Mouse (Mus musculus): Measurements from ENCODE around the gene Ccdc159. TPM values are rescaled to one million over a fixed set of nuclear protein-coding genes. Genes with fewer than 3 reads are reported as not detected.

The Ccdc159 gene
- polyA plus RNA-seq, 1 experiment from 2014 or later, result 3.5 TPM

GRCm38 (mm10) chr9:21918035-21918592 lies 9.2 kb upstream of the Ccdc159 start, which contains the start of gene Rab3d:
Gene Rab3d (minus strand): TSS chr9:21918192.
- Histone ChIP-seq H3K9me3 (ENCODE audit: control insufficient read depth, low read length) (no peaks in the 10 kb centered on the region), H3K4me3 (ENCODE audit: low read depth, low read length) (peak within 1 kb of the TSS; percentile 60), H3K9ac (ENCODE audit: low read length) (peak within 1 kb of the TSS; percentile 53; the same call in 1 of the 2 replicates), H3K27me3 (ENCODE audit: control insufficient read depth, insufficient read depth, low read length) (peaks cover 12% of the 10 kb centered on the region), H3K36me3 (ENCODE audit: control insufficient read depth, insufficient read depth, low read length) (no peaks in the 10 kb centered on the region), H3K4me2 (ENCODE audit: low read depth, severe bottlenecking) (peak within 1 kb of the TSS; percentile 97), H3K27ac (replicated peaks; ENCODE audit: low read depth, low read length) (no peak within 1 kb of the TSS), H3K4me1 (ENCODE audit: control insufficient read depth, insufficient read depth, low read length) (peaks cover 5% of the 10 kb centered on the region)
- WGBS, result under 1% methylated on average over 36 of the region's 36 CpGs
- DNase-seq (ENCODE audit: low spot score) (peak; percentile 97), ATAC-seq (ENCODE audit: insufficient number of reproducible peaks, low FRiP score, low TSS enrichment, low read depth) (peak; percentile 95)

GRCm38 (mm10) chr9:21918692-21919384 lies 8.4 kb upstream of the Ccdc159 start:
- Histone ChIP-seq H3K9me3 (ENCODE audit: control insufficient read depth, low read length) (no peaks in the 10 kb centered on the region), H3K4me1 (ENCODE audit: control insufficient read depth, insufficient read depth, low read length) (peaks cover 5% of the 10 kb centered on the region), H3K4me2 (ENCODE audit: low read depth, severe bottlenecking) (peak overlapping the region; percentile 97; the same call in 1 of the 2 replicates), H3K27ac (replicated peaks; ENCODE audit: low read depth, low read length) (no peak overlapping the region), H3K4me3 (ENCODE audit: low read depth, low read length) (0 out of 2 replicates have a peak overlapping the region, but pooled peaks have one; percentile 60), H3K9ac (ENCODE audit: low read length) (no peak overlapping the region), H3K36me3 (ENCODE audit: control insufficient read depth, insufficient read depth, low read length) (no peaks in the 10 kb centered on the region), H3K27me3 (ENCODE audit: control insufficient read depth, insufficient read depth, low read length) (peaks cover 12% of the 10 kb centered on the region)
- DNase-seq (ENCODE audit: low spot score) (no peak), ATAC-seq (ENCODE audit: insufficient number of reproducible peaks, low FRiP score, low TSS enrichment, low read depth) (no peak)
- 25% methylated on average over 5 of the region's 5 CpGs for WGBS

- DNase-seq (ENCODE audit: low spot score) (no peak), ATAC-seq (ENCODE audit: insufficient number of reproducible peaks, low FRiP score, low TSS enrichment, low read depth) (no peak)
- H3K9ac ChIP-seq (ENCODE audit: low read length), result no peak overlapping the region
- 87% methylated on average over 4 of the region's 4 CpGs for WGBS
- no peak overlapping the region for H3K27ac ChIP-seq (replicated peaks; ENCODE audit: low read depth, low read length)
- H3K9me3 ChIP-seq (ENCODE audit: control insufficient read depth, low read length), result no peaks in the 10 kb centered on the region
- H3K4me2 ChIP-seq (ENCODE audit: low read depth, severe bottlenecking), result no peak overlapping the region
- peaks cover 3% of the 10 kb centered on the region; the same call in 1 of the 2 replicates for H3K36me3 ChIP-seq (ENCODE audit: control insufficient read depth, insufficient read depth, low read length)
- no peak overlapping the region for H3K4me3 ChIP-seq (ENCODE audit: low read depth, low read length)
- 0 out of 2 replicates have a peak, but pooled peaks cover 8% of the 10 kb centered on the region for H3K4me1 ChIP-seq (ENCODE audit: control insufficient read depth, insufficient read depth, low read length)
- H3K27me3 ChIP-seq (ENCODE audit: control insufficient read depth, insufficient read depth, low read length), result no peaks in the 10 kb centered on the region
Measured at GRCm38 (mm10) chr9:21923036-21923435, 4.2 kb upstream of the Ccdc159 start.

- ATAC-seq (ENCODE audit: insufficient number of reproducible peaks, low FRiP score, low TSS enrichment, low read depth), result no peak
- H3K36me3 ChIP-seq (ENCODE audit: control insufficient read depth, insufficient read depth, low read length), result peaks cover 3% of the 10 kb centered on the region; the same call in 1 of the 2 replicates
- H3K27me3 ChIP-seq (ENCODE audit: control insufficient read depth, insufficient read depth, low read length), result no peaks in the 10 kb centered on the region
- H3K4me2 ChIP-seq (ENCODE audit: low read depth, severe bottlenecking), result no peak overlapping the region
- H3K4me3 ChIP-seq (ENCODE audit: low read depth, low read length), result no peak overlapping the region
- H3K9ac ChIP-seq (ENCODE audit: low read length), result no peak overlapping the region
- H3K27ac ChIP-seq (replicated peaks; ENCODE audit: low read depth, low read length), result no peak overlapping the region
- WGBS, result 76% methylated on average over 3 of the region's 3 CpGs
- no peak for DNase-seq (ENCODE audit: low spot score)
- H3K9me3 ChIP-seq (ENCODE audit: control insufficient read depth, low read length), result no peaks in the 10 kb centered on the region
- H3K4me1 ChIP-seq (ENCODE audit: control insufficient read depth, insufficient read depth, low read length), result 0 out of 2 replicates have a peak, but pooled peaks cover 8% of the 10 kb centered on the region
Measured at GRCm38 (mm10) chr9:21923490-21924098, 3.7 kb upstream of the Ccdc159 start.

- 88% methylated on average over 6 of the region's 6 CpGs for WGBS
- no peaks in the 10 kb centered on the region for H3K27me3 ChIP-seq (ENCODE audit: control insufficient read depth, insufficient read depth, low read length)
- H3K4me3 ChIP-seq (ENCODE audit: low read depth, low read length), result no peak overlapping the region
- peaks cover 3% of the 10 kb centered on the region; the same call in 1 of the 2 replicates for H3K36me3 ChIP-seq (ENCODE audit: control insufficient read depth, insufficient read depth, low read length)
- no peak for DNase-seq (ENCODE audit: low spot score)
- H3K4me2 ChIP-seq (ENCODE audit: low read depth, severe bottlenecking), result no peak overlapping the region
- no peak for ATAC-seq (ENCODE audit: insufficient number of reproducible peaks, low FRiP score, low TSS enrichment, low read depth)
- H3K27ac ChIP-seq (replicated peaks; ENCODE audit: low read depth, low read length), result no peak overlapping the region
- 0 out of 2 replicates have a peak, but pooled peaks cover 8% of the 10 kb centered on the region for H3K4me1 ChIP-seq (ENCODE audit: control insufficient read depth, insufficient read depth, low read length)
- H3K9me3 ChIP-seq (ENCODE audit: control insufficient read depth, low read length), result no peaks in the 10 kb centered on the region
- H3K9ac ChIP-seq (ENCODE audit: low read length), result no peak overlapping the region
Measured at GRCm38 (mm10) chr9:21924099-21924493, 3.2 kb upstream of the Ccdc159 start.

- ATAC-seq (ENCODE audit: insufficient number of reproducible peaks, low FRiP score, low TSS enrichment, low read depth) (no peak), DNase-seq (ENCODE audit: low spot score) (no peak)
- Histone ChIP-seq H3K9ac (ENCODE audit: low read length) (no peak overlapping the region), H3K9me3 (ENCODE audit: control insufficient read depth, low read length) (no peaks in the 10 kb centered on the region), H3K36me3 (ENCODE audit: control insufficient read depth, insufficient read depth, low read length) (peaks cover 3% of the 10 kb centered on the region; the same call in 1 of the 2 replicates), H3K27me3 (ENCODE audit: control insufficient read depth, insufficient read depth, low read length) (no peaks in the 10 kb centered on the region), H3K27ac (replicated peaks; ENCODE audit: low read depth, low read length) (no peak overlapping the region), H3K4me1 (ENCODE audit: control insufficient read depth, insufficient read depth, low read length) (0 out of 2 replicates have a peak, but pooled peaks cover 8% of the 10 kb centered on the region), H3K4me2 (ENCODE audit: low read depth, severe bottlenecking) (no peak overlapping the region), H3K4me3 (ENCODE audit: low read depth, low read length) (no peak overlapping the region)
- 96% methylated on average over 3 of the region's 3 CpGs for WGBS
Measured at GRCm38 (mm10) chr9:21925034-21925433, 2.2 kb upstream of the Ccdc159 start.

GRCm38 (mm10) chr9:21925506-21925905 lies 1.8 kb upstream of the Ccdc159 start:
- Histone ChIP-seq H3K36me3 (ENCODE audit: control insufficient read depth, insufficient read depth, low read length) (peaks cover 3% of the 10 kb centered on the region; the same call in 1 of the 2 replicates), H3K4me1 (ENCODE audit: control insufficient read depth, insufficient read depth, low read length) (0 out of 2 replicates have a peak, but pooled peaks cover 8% of the 10 kb centered on the region), H3K4me2 (ENCODE audit: low read depth, severe bottlenecking) (no peak overlapping the region), H3K27ac (replicated peaks; ENCODE audit: low read depth, low read length) (no peak overlapping the region), H3K9ac (ENCODE audit: low read length) (no peak overlapping the region), H3K9me3 (ENCODE audit: control insufficient read depth, low read length) (no peaks in the 10 kb centered on the region), H3K27me3 (ENCODE audit: control insufficient read depth, insufficient read depth, low read length) (no peaks in the 10 kb centered on the region), H3K4me3 (ENCODE audit: low read depth, low read length) (no peak overlapping the region)
- ATAC-seq (ENCODE audit: insufficient number of reproducible peaks, low FRiP score, low TSS enrichment, low read depth), result no peak
- no peak for DNase-seq (ENCODE audit: low spot score)
- 93% methylated on average over 1 of the region's 1 CpGs for WGBS

GRCm38 (mm10) chr9:21926155-21926554 lies 1.1 kb upstream of the Ccdc159 start:
- no peaks in the 10 kb centered on the region for H3K9me3 ChIP-seq (ENCODE audit: control insufficient read depth, low read length)
- peak overlapping the region; percentile 58 for H3K4me2 ChIP-seq (ENCODE audit: low read depth, severe bottlenecking)
- WGBS, result 74% methylated on average over 6 of the region's 6 CpGs
- H3K36me3 ChIP-seq (ENCODE audit: control insufficient read depth, insufficient read depth, low read length), result peaks cover 3% of the 10 kb centered on the region; the same call in 1 of the 2 replicates
- 0 out of 2 replicates have a peak, but pooled peaks cover 8% of the 10 kb centered on the region for H3K4me1 ChIP-seq (ENCODE audit: control insufficient read depth, insufficient read depth, low read length)
- ATAC-seq (ENCODE audit: insufficient number of reproducible peaks, low FRiP score, low TSS enrichment, low read depth) (no peak), DNase-seq (ENCODE audit: low spot score) (no peak)
- H3K4me3 ChIP-seq (ENCODE audit: low read depth, low read length), result 0 out of 2 replicates have a peak overlapping the region, but pooled peaks have one; percentile 50
- H3K27me3 ChIP-seq (ENCODE audit: control insufficient read depth, insufficient read depth, low read length), result no peaks in the 10 kb centered on the region
- H3K27ac ChIP-seq (replicated peaks; ENCODE audit: low read depth, low read length), result no peak overlapping the region
- H3K9ac ChIP-seq (ENCODE audit: low read length), result no peak overlapping the region; the same call in 1 of the 2 replicates

Measured in limb, embryonic 11.5 days (tissue).